Mouse (Mus musculus) ovary, postnatal 14 days (tissue): ENCODE measurements around the gene Olfr1230.

Experiments used
- DNase-seq: peaks from one replicate; pipeline ENCODE4 v3.0.0; 2022; ENCODE audit warnings: low spot score

The Olfr1230 gene

DNA sequence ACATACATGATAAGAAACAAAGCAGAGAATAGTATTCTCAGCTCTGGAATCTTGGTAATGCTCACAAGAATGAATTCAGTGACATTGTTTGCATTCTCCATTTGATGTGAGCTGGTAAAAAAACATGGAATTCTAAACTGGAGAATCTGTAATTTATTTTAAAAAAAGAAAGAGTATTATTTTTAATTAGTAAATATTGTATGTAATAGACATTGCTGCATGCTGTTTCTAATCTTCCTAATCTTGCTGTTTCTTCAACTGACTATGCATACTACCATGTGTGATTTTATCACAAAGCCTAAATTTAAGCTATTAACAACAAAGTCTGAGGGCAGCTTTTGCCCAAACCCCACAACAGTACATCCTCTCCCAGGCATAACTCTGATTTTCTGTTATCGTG lies at the start of gene Olfr1230:
Gene Olfr1230, minus strand, starts transcription at position 101 of the 400 bp plus-strand sequence.
- no peak for DNase-seq

GRCm38 (mm10) chr2:89342298-89342697 lies 45.2 kb upstream of the Olfr1230 start, which contains the start of gene Olfr1233:
Gene Olfr1233 (minus strand): TSS chr2:89342398.
- no peak for DNase-seq

DNA sequence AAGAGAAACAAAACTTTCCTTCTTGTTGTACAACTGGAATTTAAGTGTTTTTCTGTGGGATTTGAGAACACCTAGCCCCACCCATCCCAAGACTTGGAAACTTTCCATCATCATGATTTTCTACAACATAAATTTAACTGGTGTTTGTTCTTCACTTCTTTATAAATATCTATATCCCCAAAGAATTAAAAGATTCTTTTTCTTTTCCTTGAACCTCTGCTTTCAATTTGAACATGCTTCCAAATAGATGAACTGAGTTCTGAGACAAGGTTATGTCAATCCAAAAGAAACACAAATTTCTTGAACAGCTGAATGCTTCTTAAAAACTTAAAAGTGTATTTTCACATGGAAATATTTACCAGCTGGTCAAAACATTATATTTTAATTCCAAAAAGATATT lies 32.5 kb upstream of the Olfr1230 start, which contains the start of gene Olfr1232:
Gene Olfr1232, minus strand, starts transcription at position 101 of the 400 bp plus-strand sequence.
- no peak for DNase-seq

DNA sequence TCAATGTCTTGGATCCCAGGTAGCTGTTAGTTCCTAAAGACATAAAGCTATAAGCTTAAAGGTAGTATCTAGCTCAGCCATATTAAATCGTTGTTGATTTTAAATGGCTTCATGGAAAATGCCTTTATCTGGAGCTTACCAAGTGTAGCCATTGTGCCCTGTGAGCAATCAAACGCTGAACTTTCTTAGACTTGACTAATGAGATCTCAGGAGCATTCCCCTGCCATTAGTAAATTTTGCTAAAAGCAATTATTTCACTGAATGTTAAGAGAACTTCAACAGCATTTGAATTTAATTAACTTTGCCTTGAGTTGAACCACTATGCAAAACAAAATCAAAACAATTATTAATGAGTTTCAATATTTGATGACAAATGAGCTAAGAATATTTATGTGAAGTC lies 9.9 kb upstream of the Olfr1230 start, which contains the start of gene Olfr1231:
Gene Olfr1231, minus strand, starts transcription at position 101 of the 400 bp plus-strand sequence.
- no peak for DNase-seq

- no peak for DNase-seq
Measured at GRCm38 (mm10) chr2:89287914-89288313, 9.2 kb downstream of the Olfr1230 start, which contains the start of gene Olfr1229. Gene Olfr1229 (minus strand): TSS chr2:89288014.

- no peak for DNase-seq
Measured at GRCm38 (mm10) chr2:89253962-89254361, 43.1 kb downstream of the Olfr1230 start, which contains the start of gene Olfr1228. Gene Olfr1228 (minus strand): TSS chr2:89254062.
